Mouse (Mus musculus) layer of hippocampus, adult 9-10 months (tissue): ENCODE data around the gene Cflar.
"Not testable (repeated sequence)": the region's sequence is repeated elsewhere in the genome, so short reads cannot be mapped to it uniquely, and the experiment has no call there.

Source experiments
- DNase-seq: peaks from one replicate; pipeline ENCODE4 v3.0.0; 2022; ENCODE audit warnings: low spot score

The Cflar gene

GRCm38 (mm10) chr1:58727747-58728589 is 16.7 kb downstream of the Cflar start:
- no peak for DNase-seq

- DNase-seq: no peak
Measured at GRCm38 (mm10) chr1:58728590-58728868, 17.2 kb downstream of the Cflar start.

- no peak for DNase-seq
Measured at GRCm38 (mm10) chr1:58733636-58734035, 22.3 kb downstream of the Cflar start.

- DNase-seq: no peak
Measured at GRCm38 (mm10) chr1:58734043-58734920, 23.0 kb downstream of the Cflar start.

- no peak for DNase-seq
Measured at GRCm38 (mm10) chr1:58735962-58736361, 24.7 kb downstream of the Cflar start.

- DNase-seq: no peak
Measured at GRCm38 (mm10) chr1:58736968-58737367, 25.7 kb downstream of the Cflar start.

GRCm38 (mm10) chr1:58739529-58739928 is 28.2 kb downstream of the Cflar start:
- DNase-seq: peak; percentile 46

GRCm38 (mm10) chr1:58742571-58743021 is 31.3 kb downstream of the Cflar start:
- DNase-seq: no peak

- DNase-seq: no peak
Measured at GRCm38 (mm10) chr1:58743252-58743651, 31.9 kb downstream of the Cflar start.

GRCm38 (mm10) chr1:58744645-58745044 is 33.3 kb downstream of the Cflar start:
- no peak for DNase-seq

GRCm38 (mm10) chr1:58746880-58747279 is 35.6 kb downstream of the Cflar start:
- DNase-seq: peak; percentile 71

- no peak for DNase-seq
Measured at GRCm38 (mm10) chr1:58759451-58759850, 48.1 kb downstream of the Cflar start.

- no peak for DNase-seq
Measured at GRCm38 (mm10) chr1:58760581-58760980, 49.3 kb downstream of the Cflar start.

GRCm38 (mm10) chr1:58761391-58762275 is 50.3 kb downstream of the Cflar start:
- DNase-seq: not testable (repeated sequence)

GRCm38 (mm10) chr1:58762576-58762975 is 51.3 kb downstream of the Cflar start:
- no peak for DNase-seq

GRCm38 (mm10) chr1:58766446-58766845 is 55.1 kb downstream of the Cflar start:
- not testable (repeated sequence) for DNase-seq

- no peak for DNase-seq
Measured at GRCm38 (mm10) chr1:58769136-58769535, 57.8 kb downstream of the Cflar start.

- no peak for DNase-seq
Measured at GRCm38 (mm10) chr1:58769701-58770100, 58.4 kb downstream of the Cflar start.

GRCm38 (mm10) chr1:58770111-58770720 is 58.9 kb downstream of the Cflar start:
- DNase-seq: peak; percentile 70

- no peak for DNase-seq
Measured at GRCm38 (mm10) chr1:58772084-58772483, 60.8 kb downstream of the Cflar start.

- no peak for DNase-seq
Measured at GRCm38 (mm10) chr1:58773280-58773679, 62.0 kb downstream of the Cflar start.

- DNase-seq: no peak
Measured at GRCm38 (mm10) chr1:58773905-58774304, 62.6 kb downstream of the Cflar start.
